ENCODE assay signal across 29 mouse cellular contexts in genomic region chr3:14968345-14968744, GRCm38 (mm10).
DNase-seq lines count a peak whose midpoint lies in the region; ATAC-seq and TF ChIP-seq lines count a peak whose summit lies in the region.
"Had no signal": no experiment of that assay in that cellular context is flagged by ENCODE, and none has a peak within 500 bp of the region (broad histone marks: within the 10 kb centered on the region; RNA-seq: fewer than 3 reads in every experiment).

No protein-coding gene starts in this region.

- no peak overlapping the region for H3K4me2 ChIP-seq in CH12.LX (ENCODE audit: insufficient read depth, low read depth, poor library complexity, severe bottlenecking)
- H3K4me2 ChIP-seq: forebrain, embryonic 13.5 days; heart, embryonic 12.5 days; heart, embryonic 15.5 days; hindbrain, embryonic 14.5 days had no signal

- WGBS in spleen, adult 2 months: 82% methylated on average over 1 of the region's 1 CpGs

- H3K9me3 ChIP-seq in CH12.LX (replicated peaks; ENCODE audit: low read length): no peaks in the 10 kb centered on the region
- H3K9me3 ChIP-seq: forebrain, embryonic 10.5 days; forebrain, embryonic 13.5 days; heart, embryonic 12.5 days; heart, embryonic 15.5 days had no signal

- TF ChIP-seq EP300 in CH12.LX (IDR thresholded peaks at IDR 0.05; ENCODE audit: low read length): no peak

- dilution Hi-C loops in CH12.LX (cut with MboI; ENCODE audit: extremely low pct_ligation_motif_present, extremely low pct_unique_long_range_greater_than_20kb, low sequenced_read_pairs): no loop called here

- H3K4me1 ChIP-seq in spleen, adult 2 months (ENCODE audit: control insufficient read depth, insufficient read depth, insufficient read length): no peaks in the 10 kb centered on the region
- H3K4me1 ChIP-seq in CH12.LX (ENCODE audit: control insufficient read depth in 1 of 2, insufficient read depth in 2 of 2): peaks cover 0 to 2% of the 10 kb centered on the region in 2 experiments; a peak in 1 of 4 replicates
- H3K4me1 ChIP-seq: forebrain, embryonic 10.5 days; forebrain, embryonic 13.5 days; heart, embryonic 12.5 days; heart, embryonic 15.5 days had no signal

- TF ChIP-seq CTCF in spleen, adult 2 months (IDR thresholded peaks at IDR 0.05; ENCODE audit: extremely low read depth, insufficient read depth, insufficient read length, insufficient replicate concordance): no peak
- TF ChIP-seq CTCF in CH12.LX (conservative IDR thresholded peaks at IDR 0.05 in 1 of 2, IDR thresholded peaks at IDR 0.05 in 1 of 2; ENCODE audit: low read depth in 2 of 2, low read length in 2 of 2): no peak

- H3K36me3 ChIP-seq in spleen, adult 2 months (ENCODE audit: control insufficient read depth, insufficient read depth, low read length): no peaks in the 10 kb centered on the region
- no peaks in the 10 kb centered on the region for H3K36me3 ChIP-seq in CH12.LX (replicated peaks in 1 of 2; ENCODE audit: control insufficient read depth in 1 of 2, insufficient read depth in 1 of 2, low read length in 1 of 2)
- no peaks in the 10 kb centered on the region for H3K36me3 ChIP-seq in splenic B cell, adult 2 months (ENCODE audit: control insufficient read depth, insufficient read depth, low read length, poor library complexity, severe bottlenecking)
- H3K36me3 ChIP-seq: forebrain, embryonic 10.5 days; heart, embryonic 12.5 days; heart, embryonic 15.5 days had no signal

- no peak overlapping the region for H3K27ac ChIP-seq in spleen, adult 2 months (ENCODE audit: insufficient read depth, low read length)
- no peak overlapping the region for H3K27ac ChIP-seq in CH12.LX (ENCODE audit: insufficient read depth, low read depth)
- H3K27ac ChIP-seq: forebrain, embryonic 10.5 days; forebrain, embryonic 13.5 days; heart, embryonic 15.5 days; hindbrain, embryonic 14.5 days; hindbrain, postnatal 0 days had no signal

- no peak overlapping the region for H3K4me3 ChIP-seq in spleen, adult 2 months (ENCODE audit: extremely low read depth, insufficient read depth, insufficient read length)
- H3K4me3 ChIP-seq in CH12.LX (replicated peaks in 1 of 3; ENCODE audit: low read depth in 2 of 3, low read length in 2 of 3, poor library complexity in 1 of 3): no peak overlapping the region
- H3K4me3 ChIP-seq: forebrain, embryonic 10.5 days; forebrain, embryonic 13.5 days; heart, embryonic 12.5 days; heart, embryonic 15.5 days had no signal

- peak; percentile 17 to 19 for DNase-seq in spleen, adult 2 months (ENCODE audit: low read depth in 1 of 2, low spot score in 2 of 2)
- DNase-seq in spleen, adult 12 weeks (ENCODE audit: low spot score): no peak
- DNase-seq in CH12.LX (ENCODE audit: extremely low read depth): peak; percentile 8
- DNase-seq in splenic B cell, adult 2 months (ENCODE audit: low read depth, low spot score): peak; percentile 69
- DNase-seq in heart, postnatal 10 days: no peak
- DNase-seq in urinary bladder, postnatal 4 days (ENCODE audit: low spot score in 2 of 2): no peak
- DNase-seq in thymus, postnatal 10 days (ENCODE audit: low spot score in 2 of 2): no peak
- DNase-seq: adrenal gland, adult 2 months; adrenal gland, postnatal 14 days; cerebellum, adult 11-12 months; cerebellum, adult 8-10 months; cerebellum, postnatal 10 days; cerebellum, postnatal 36 days; gastrocnemius, postnatal 10 days; gastrocnemius, postnatal 36 days; heart, adult 11 months; heart, postnatal 14 days; heart, postnatal 4 days had no signal

- no peak for TF ChIP-seq POLR2A in spleen, adult 2 months (IDR thresholded peaks at IDR 0.05; ENCODE audit: low read depth, low read length)
- TF ChIP-seq POLR2A in CH12.LX (IDR thresholded peaks at IDR 0.05; ENCODE audit: low read depth, low read length): no peak

- in situ Hi-C loops in CH12.LX (cut with MboI; ENCODE audit: low pct_ligation_motif_present, low pct_unique_long_range_greater_than_20kb, low sequenced_read_pairs): no loop called here

- no peak overlapping the region for H3K9ac ChIP-seq in CH12.LX (ENCODE audit: insufficient read depth, low read depth)
- H3K9ac ChIP-seq: forebrain, embryonic 13.5 days; heart, embryonic 12.5 days; heart, embryonic 15.5 days; hindbrain, embryonic 14.5 days had no signal

- no peak for TF ChIP-seq RAD21 in CH12.LX (IDR thresholded peaks at IDR 0.05; ENCODE audit: low read depth, low read length)

- intact Hi-C loops in heart, postnatal 10 days (cut with DNase I): no loop called here

- ATAC-seq in granulocyte monocyte progenitor cell, adult 5-6 weeks (replicated peaks; ENCODE audit: poor library complexity, severe bottlenecking): peak; percentile 74
- ATAC-seq: CD4-positive, CD25-positive, alpha-beta regulatory T cell, adult 4 months; forebrain, embryonic 13.5 days; forebrain, embryonic 16.5 days; hindbrain, postnatal 0 days; inflammation-experienced regulatory T-cells, adult 6 months; Patski had no signal

- no peaks in the 10 kb centered on the region for H3K27me3 ChIP-seq in spleen, adult 2 months (ENCODE audit: control insufficient read depth, insufficient read depth, low read length)
- H3K27me3 ChIP-seq in CH12.LX (replicated peaks): no peaks in the 10 kb centered on the region
- no peaks in the 10 kb centered on the region for H3K27me3 ChIP-seq in splenic B cell, adult 2 months (ENCODE audit: control insufficient read depth, insufficient read depth, low read length, poor library complexity, severe bottlenecking)
- H3K27me3 ChIP-seq: forebrain, embryonic 13.5 days; heart, embryonic 12.5 days; heart, embryonic 15.5 days; Patski had no signal

- H3K79me2 ChIP-seq in CH12.LX (replicated peaks; ENCODE audit: control insufficient read depth, extremely low read depth, insufficient read depth, poor library complexity, severe bottlenecking): no peaks in the 10 kb centered on the region

TF ChIP-seq in CH12.LX, 34 proteins besides CTCF, POLR2A, EP300 and RAD21:
- no peak for TF ChIP-seq USF1 (IDR thresholded peaks at IDR 0.05; ENCODE audit: low read depth, low read length)
- TF ChIP-seq ZKSCAN1 (IDR thresholded peaks at IDR 0.05; ENCODE audit: borderline replicate concordance, low read depth, low read length): no peak
- no peak for TF ChIP-seq NRF1 (IDR thresholded peaks at IDR 0.05; ENCODE audit: low read depth, low read length)
- TF ChIP-seq USF2 (conservative IDR thresholded peaks at IDR 0.05; ENCODE audit: low read depth, low read length): no peak
- TF ChIP-seq UBTF (IDR thresholded peaks at IDR 0.05; ENCODE audit: low read depth, low read length): no peak
- TF ChIP-seq ZMIZ1 (IDR thresholded peaks at IDR 0.05; ENCODE audit: low read depth, low read length): no peak
- TF ChIP-seq SMC3 (IDR thresholded peaks at IDR 0.05; ENCODE audit: low read depth, low read length): no peak
- no peak for TF ChIP-seq MYC (IDR thresholded peaks at IDR 0.05; ENCODE audit: low read depth, low read length)
- no peak for TF ChIP-seq E2F4 (IDR thresholded peaks at IDR 0.05; ENCODE audit: insufficient replicate concordance, low read depth, low read length)
- no peak for TF ChIP-seq CHD2 (IDR thresholded peaks at IDR 0.05; ENCODE audit: low read length)

Comparison
In these comparisons a context has a peak if more than half of its experiments do, and no peak if none do; other contexts are left out.
1. DNase-seq: peak in spleen, adult 2 months (2 of 2), CH12.LX (single experiment) and splenic B cell, adult 2 months (single experiment); none in spleen, adult 12 weeks (single experiment), heart, postnatal 10 days (0 of 2), urinary bladder, postnatal 4 days (0 of 2) and thymus, postnatal 10 days (0 of 2).